Mouse (Mus musculus) brain, embryonic 14.5 days (tissue): Measurements from ENCODE around the gene Med13l.

Experiments used
- CTCF ChIP-seq: fragments of 200-500 bp; IDR thresholded peaks from 2 replicates; pipeline ENCODE4 v1.5.1; 2012; ENCODE audit warnings: inconsistent platforms, mild to moderate bottlenecking, moderate library complexity, borderline replicate concordance; ENCODE audit not compliant: insufficient read depth, insufficient read length; ENCODE audit errors: extremely low read depth
- POLR2A ChIP-seq: fragments of 200-500 bp; IDR thresholded peaks from 2 replicates; pipeline ENCODE4 v1.6.1; 2012; ENCODE audit warnings: mild to moderate bottlenecking, inconsistent platforms, borderline replicate concordance; ENCODE audit not compliant: poor library complexity, insufficient read depth, insufficient read length, severe bottlenecking; ENCODE audit errors: extremely low read depth

DNA sequence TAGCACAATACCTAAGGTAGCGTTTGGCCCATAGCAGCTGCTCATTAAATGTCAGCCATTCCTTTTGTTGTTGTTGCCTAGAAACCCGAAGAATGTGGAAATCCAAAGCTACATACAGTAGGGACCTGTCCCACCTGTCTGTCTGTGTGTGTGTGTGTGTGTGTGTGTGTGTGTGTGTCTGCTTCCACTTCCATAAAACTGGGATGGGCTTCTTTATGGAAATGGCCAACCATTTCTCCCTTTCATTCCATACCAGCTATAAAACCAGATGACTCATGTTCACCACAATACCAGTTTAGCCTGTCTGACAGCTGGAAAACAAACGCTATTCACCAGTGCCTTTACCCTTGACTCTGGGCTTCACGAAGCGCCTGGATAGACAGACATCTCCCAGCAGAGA, 249.1 kb downstream of the Med13l start:
- TF ChIP-seq CTCF: no peak
- TF ChIP-seq POLR2A: no peak
